Mouse (Mus musculus) CD4-positive naive resting alpha-beta T cell, adult 76 days (primary cell): Measurements from ENCODE around the gene Sec23b. TPM values are rescaled to one million over a fixed set of nuclear protein-coding genes. Genes with fewer than 3 reads are reported as not detected.

ENCODE experiments used
- total RNA-seq: library from RNA; stranded (reverse); gene quantifications from one replicate; pipeline ENCODE4 v1.2.4, GENCODE M21; 2023

Sec23b gene
- total RNA-seq = 66.7 TPM

GRCm38 (mm10) chr2:144555820-144556552, at the start of gene Sec23b:
Gene Sec23b, plus strand, starts transcription at chr2:144556229.

GRCm38 (mm10) chr2:144526981-144527820, 28.8 kb upstream of the Sec23b start, which contains the start of the genes Dzank1 and Polr3f:
Gene Dzank1, minus strand, starts transcription at chr2:144527414.
Gene Polr3f, plus strand, starts transcription at chr2:144527718.

GRCm38 (mm10) chr2:144550529-144550928, 5.5 kb upstream of the Sec23b start, which contains the start of gene Rbbp9:
Gene Rbbp9, minus strand, starts transcription at chr2:144550869.

GRCm38 (mm10) chr2:144593951-144594651, 38.1 kb downstream of the Sec23b start, which contains the start of gene Smim26:
Gene Smim26, plus strand, starts transcription at chr2:144594054.

GRCm38 (mm10) chr2:144599831-144600687, 44.0 kb downstream of the Sec23b start, which contains the start of gene Dtd1:
Gene Dtd1, plus strand, starts transcription at chr2:144599897.

Other genes starting within 250 kb of the Sec23b start
- not detected for gene Ovol2, start 224.1 kb upstream of the Sec23b start, total RNA-seq
- 30.7 TPM for gene Kat14, start 187.2 kb upstream of the Sec23b start, total RNA-seq
- not detected for gene Pet117, start 187.2 kb upstream of the Sec23b start, total RNA-seq
- gene Dzank1, start 28.8 kb upstream of the Sec23b start, total RNA-seq = 0.97 TPM
- 40.3 TPM for gene Polr3f, start 28.5 kb upstream of the Sec23b start, total RNA-seq
- gene Rbbp9, start 5.4 kb upstream of the Sec23b start, total RNA-seq = 2.6 TPM
- gene Smim26, start 37.8 kb downstream of the Sec23b start, total RNA-seq = 10.5 TPM
- 25.9 TPM for gene Dtd1, start 43.7 kb downstream of the Sec23b start, total RNA-seq